Mouse (Mus musculus): Measurements from ENCODE around the gene Cnn2. TPM values are rescaled to one million over a fixed set of nuclear protein-coding genes. Genes with fewer than 3 reads are reported as not detected.
A peak's percentile ranks its signal among the peaks of the same experiment; 100 is the strongest.
"Not testable (repeated sequence)": the region's sequence is repeated elsewhere in the genome, so short reads cannot be mapped to it uniquely, and the experiment has no call there.

The Cnn2 gene
- 100 to 1,000 TPM; 904 to 969 TPM for polyA plus RNA-seq (2017; shearing (Covaris generic))

DNA sequence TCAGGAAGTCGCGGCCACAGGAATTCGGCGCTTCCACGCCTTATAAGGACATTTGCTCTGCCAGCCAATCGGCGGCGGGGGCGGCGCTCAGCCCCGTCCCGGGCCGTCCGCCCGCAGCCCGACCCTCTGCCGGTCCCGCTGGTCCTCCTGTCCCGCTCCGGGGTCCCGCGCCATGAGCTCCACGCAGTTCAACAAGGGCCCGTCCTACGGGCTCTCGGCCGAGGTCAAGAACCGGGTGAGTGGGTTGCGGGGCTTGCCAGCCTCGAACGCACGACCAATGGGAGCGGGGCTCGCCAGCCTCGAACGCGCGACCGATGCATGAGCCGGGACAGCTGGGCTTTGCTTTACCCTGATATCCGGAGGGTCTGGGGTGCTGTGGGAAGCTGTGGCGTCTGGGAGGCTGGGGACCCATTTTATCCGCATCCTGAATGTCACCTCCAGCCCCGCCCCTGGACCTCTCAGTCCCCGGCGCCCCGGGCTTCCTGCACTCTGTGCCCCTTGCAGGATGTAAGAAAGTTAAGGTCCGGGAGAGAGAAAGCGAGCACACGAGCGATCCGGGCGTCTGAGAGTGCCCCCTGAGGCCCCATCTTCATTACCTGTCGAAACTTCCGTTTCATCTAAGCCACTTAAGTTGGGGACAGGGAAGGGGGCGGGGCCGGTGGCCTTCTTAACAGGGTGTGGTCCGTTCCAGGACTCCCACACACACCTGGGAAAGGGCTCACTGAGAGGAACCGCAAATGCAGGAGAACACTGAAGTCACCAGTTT, at the start of gene Cnn2:
Gene Cnn2, plus strand, starts transcription at position 79 of the 766 bp plus-strand sequence.
- ATAC-seq: peak; percentile 7

DNA sequence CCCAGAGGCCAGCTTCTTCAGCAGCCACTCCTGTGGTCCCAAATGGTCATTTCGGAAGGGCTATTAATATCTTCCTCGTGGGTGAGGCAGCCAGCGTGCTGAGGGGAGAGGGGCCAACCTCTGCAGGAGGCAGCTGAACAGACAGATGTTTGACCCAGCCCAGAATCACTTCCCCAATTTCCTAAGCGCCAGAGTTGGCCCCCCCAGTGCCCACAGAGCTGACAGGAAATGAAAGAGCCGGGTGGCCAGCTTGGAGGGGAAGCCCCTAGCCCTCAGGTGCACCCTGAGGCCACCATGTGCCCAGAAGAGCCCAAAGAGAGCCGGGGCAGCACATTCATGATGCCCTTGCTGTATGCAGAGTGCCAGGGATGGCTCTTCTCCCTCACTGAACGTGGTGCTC, 47.6 kb upstream of the Cnn2 start:
- no peak for ATAC-seq

DNA sequence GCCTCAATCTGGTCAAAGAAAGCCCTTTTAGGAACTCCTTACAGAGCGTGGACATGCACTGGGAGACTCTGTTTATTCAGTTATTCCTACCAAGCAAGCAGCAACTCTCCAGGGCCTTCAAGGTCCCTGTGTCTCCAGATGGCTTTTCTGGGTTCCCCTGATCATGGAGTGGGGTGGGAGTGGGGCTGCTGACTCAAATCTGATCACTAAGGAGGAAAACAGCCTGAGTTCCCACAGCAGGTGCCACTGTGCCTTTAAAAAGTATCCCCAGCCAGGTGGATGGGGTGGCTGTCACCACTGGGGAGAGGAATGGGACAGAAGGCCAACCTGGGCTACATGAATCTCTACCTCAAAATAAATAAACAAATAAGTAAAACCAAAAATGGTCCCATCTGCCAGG, 45.4 kb upstream of the Cnn2 start:
- no peak for ATAC-seq

DNA sequence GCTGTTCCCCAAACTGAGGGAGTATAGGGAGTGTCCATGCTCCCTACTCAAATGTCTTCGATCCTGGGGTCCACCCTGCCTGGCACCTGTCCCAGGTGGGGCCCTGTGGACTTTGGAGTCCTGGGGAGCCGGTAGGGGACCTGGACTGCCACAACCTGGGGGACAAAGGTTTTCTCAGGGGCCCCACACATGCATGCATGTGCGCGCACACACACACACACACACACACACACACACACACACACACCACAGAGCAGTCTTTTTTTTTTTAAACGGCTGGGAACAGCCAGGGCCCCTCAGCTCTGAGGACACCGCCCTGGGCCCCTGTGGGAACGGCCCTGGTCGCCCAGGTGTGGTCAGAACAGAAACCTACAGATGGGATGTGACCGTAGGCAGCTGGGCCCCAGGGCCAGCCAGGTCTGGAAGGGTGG, 44.9 kb upstream of the Cnn2 start:
- no peak for ATAC-seq

DNA sequence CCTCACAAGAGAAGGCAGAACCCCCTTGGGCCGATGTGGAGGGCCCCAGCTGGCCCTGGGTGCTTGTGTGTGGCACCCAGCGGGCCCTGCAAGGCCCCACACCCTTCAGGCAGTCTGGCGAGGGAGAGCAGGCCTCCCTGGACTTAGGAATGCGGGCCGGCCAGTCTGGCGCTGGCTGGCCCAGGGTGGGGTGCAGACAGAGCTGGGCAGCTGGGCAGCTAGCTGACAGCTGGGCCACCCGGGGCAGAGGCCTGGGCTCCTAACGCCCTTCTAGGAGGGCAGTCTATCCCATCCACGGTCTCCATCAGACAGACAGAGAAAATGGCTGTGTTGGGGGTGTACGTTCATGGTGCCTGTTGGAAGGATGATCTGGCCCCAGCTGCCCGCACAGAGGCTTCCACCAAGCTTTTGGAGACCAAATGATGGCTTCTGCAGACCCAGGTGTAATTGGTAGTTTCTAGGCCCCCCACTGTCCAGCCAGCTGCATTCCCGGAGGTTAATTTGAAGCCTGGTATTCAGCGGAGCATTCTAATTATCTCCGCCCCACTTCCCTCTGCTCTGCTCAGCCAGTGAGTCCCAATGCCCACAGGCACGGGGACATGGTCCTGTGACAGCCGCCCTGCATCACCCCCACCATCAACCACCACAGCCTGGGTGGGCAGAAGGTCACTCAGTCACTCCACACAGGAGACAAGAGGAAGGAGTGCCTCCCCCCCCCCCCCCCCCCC, 42.7 kb upstream of the Cnn2 start:
- ATAC-seq: no peak

DNA sequence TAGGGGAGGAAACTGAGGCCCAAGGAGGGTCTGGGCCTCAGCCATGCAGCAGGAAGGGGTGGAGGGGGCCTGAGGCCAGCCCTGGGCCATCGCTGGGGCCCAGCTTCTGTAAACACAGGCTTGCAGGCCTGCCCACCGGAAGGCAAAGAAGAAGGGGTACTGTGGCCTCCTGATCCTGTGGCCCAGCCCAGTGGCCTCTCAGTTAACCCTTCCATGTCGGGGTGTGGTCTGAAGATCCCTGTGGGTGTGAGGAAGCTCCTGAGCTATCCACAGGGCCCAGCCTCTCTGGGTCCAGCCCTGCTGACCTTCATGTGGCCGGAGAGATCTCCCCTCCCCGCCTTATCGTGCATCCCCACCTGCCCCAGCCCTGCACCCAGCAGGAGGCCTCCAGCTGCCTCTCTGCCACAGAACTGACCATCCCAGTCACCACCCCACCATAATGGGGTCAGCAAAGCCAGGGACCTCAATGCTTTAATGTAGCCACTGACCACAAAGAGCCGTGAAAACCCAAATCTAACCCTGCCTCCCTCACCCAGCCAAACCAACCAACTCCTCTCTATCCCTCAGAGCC, 41.5 kb upstream of the Cnn2 start:
- ATAC-seq: no peak

DNA sequence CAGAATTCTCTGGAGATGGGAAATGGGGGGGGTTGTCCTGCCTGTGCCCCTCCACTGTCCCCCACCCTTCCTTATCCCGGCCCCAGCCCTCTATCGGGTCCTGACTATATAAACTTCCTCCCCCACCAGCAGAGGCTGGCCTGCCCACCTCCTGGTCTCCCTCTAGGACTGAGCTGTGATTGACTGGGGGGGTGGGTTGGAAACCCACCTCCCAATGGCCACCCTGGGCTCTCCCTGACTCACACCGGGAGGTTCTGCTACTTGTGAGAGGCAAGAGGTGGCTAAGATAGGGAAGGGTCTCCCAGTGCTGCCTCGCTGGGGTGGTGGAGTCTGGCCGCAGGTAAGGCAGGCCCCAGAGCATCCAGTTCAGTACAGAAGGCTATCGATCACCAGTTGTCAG, 40.9 kb upstream of the Cnn2 start:
- no peak for ATAC-seq

DNA sequence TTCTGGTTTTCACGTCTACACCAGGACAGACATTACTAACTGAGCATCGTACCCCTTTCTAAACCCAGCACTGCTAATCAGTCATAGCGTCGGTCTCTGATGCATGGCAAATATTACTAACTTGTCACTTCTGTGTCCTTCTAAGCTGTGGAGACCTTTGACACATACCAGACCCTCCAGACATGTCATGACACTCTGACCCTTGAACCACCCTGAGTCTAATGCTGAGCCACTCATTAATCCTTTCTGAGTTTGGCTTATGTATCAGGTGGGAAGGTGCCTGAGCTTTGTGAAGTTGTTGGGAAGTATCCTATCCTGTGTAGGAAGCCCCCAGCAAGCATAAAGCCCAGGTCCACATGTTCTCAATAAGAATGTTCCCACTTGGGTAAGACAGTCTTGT, 38.5 kb upstream of the Cnn2 start:
- no peak for ATAC-seq

DNA sequence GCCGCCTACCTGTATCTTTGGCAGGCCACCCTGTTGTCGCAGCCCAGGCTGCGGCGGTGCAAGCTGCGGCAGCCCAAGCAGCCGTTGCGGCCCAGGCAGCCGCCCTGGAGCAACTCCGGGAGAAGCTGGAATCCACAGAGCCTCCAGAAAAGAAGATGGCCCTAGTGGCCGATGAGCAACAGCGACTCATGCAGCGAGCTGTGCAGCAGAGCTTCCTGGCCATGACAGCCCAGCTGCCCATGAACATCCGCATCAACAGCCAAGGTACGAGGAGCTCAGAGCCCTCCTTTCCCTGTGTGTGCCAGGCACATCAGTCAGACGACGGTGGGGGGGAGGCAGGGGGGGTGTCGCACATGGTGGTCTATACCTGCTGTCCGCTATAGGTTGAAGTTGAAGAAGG, 37.7 kb upstream of the Cnn2 start:
- ATAC-seq: no peak

DNA sequence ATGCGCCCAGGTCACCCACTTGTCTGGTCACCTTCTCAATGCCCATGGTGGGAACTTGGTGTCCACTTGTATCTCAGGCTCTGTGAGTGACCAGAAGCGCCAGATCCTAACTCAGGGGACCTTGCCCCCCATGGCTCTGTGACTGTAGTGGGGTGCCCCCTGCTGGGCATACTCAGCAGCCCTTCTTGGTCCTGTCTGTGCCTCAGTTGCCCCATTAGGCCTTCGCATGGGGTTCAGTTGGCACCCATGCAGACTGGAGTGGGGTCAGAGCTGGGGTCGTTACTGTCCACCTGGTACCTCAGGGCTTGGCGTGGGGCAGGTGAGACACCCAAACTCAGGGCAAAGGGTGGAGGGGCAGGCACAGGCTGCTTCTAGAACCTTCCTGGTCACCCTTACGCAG, 34.4 kb upstream of the Cnn2 start:
- no peak for ATAC-seq

DNA sequence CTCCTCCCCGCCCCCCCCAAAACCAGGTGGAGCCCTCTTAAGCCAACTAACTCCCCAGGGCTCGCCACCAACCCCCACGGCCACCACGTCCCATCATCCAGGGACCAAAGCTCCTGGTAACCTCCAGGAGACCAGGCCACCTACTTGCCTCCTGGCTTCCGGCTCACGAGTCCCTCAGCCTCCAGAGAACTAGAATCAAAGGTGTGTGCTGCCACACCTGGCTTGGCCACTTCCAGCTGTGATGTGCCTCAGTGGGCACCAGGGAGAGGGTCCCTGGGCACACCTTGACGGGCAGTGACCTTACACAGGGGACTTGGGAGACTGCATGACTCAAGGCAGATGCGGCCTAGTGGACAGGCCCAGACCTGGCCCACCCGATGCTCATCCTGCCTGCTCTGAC, 32.7 kb upstream of the Cnn2 start:
- ATAC-seq: no peak

DNA sequence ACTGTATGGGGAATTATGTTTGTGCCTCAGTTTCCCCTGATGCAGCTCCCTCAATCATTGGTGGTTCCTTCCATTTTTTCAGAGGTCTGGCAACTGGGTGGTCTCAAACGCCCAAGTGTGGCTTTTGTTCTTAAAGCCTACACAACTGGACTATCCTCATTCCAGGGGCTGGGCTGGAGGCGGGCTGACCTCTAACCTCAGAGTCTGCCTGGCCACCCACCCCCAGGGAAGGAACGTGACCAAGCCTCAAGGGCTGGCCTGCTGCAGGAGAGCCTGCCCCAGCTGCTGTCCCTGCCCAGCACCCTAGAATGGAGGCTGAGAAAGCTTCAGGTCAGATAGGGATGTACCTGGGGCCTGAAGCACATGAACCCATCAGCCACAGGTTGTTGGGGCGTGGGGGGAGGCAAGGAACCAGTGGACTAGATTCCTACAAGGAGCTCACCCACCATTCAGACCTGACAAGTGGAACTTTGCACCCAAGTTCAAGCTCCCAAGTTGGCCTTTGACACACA, 31.7 kb upstream of the Cnn2 start:
- ATAC-seq: no peak

DNA sequence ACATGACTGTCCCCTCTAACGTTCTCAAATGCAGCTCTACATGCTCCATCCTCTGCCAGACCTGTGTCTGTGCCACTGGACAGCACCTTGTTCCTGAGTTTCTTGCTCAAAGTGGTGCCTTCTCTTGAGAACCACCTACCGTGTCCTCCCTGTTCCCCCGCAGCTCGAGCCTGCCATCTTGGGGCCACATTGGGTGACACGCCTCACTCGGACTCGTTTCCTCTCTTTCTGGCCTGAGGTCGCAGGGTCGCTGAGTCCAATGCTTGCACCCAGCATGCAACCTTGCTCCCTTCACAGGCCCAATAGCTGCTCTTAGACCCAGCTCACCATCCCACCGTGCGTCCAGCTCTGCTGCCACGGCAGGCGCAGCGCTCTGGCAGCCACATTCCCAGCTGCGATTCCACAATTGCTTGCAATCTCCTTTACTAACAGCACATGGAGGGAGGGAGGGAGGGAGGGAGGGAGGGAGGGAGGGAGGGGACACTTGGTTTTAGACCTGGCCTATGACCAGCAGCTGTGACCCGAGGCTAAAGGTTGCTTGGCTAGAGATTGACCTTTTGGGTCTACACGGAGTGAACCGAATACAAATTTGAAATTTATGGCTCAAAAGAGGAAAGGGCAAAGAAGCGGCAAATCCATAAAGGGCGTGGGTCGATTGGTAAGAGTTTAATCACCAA, 30.1 kb upstream of the Cnn2 start:
- ATAC-seq: peak; percentile 18

DNA sequence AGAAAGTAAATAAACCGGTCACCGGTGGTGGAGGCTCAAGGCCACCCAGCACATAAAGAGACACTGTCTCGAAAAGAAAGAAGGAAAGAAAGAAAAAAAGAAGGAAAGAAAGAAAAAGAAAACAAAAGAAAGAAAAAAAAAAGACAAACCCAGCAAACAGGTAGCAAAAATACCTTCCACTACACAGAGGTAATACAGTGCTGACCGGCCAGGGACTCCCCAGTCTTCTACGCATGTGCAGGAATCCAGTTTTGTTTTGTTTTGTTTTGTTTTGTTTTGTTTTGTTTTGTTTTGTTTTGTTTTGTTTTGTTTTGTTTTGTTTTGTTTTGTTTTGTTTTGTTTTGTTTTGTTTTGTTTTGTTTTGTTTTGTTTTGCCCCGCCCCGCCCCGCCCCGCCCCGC, 29.0 kb upstream of the Cnn2 start:
- ATAC-seq: not testable (repeated sequence)

DNA sequence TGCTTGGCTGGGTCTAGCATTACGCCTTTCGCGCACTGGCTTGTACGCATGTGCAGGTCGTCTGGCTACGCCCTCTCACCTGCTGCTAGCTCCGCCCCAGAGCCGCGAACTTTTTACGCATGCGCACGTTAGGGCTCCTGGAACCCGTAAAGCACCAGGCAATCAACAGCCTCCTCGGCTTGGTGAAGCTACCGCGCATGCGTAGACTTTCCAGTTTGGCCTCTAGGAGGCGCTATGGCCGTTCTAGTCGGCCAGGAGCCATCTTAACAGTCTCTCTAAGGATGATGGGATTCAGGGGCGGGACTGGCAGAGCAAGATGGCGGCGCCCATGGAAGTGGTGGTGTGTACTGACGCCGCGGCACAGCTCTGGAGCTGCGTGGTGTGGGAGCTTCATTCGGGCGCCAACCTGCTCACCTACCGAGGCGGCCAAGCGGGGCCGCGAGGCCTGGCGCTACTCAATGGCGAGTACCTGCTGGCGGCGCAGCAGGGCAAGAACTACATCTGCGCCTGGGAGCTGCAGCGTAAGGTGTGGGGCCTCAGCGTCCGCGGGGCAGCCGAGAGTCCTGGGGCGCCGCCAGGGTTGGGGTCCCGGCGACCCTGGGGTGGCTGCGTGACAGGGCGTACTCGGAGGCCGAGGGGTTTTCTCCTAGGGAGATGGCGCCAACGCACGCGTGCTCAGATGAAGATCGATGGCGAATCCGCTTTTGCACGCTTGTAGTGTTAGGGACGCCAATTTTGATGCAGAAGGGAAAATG, 28.4 kb upstream of the Cnn2 start, which contains the start of gene Wdr18:
Gene Wdr18, plus strand, starts transcription at position 306 of the 755 bp plus-strand sequence.
- ATAC-seq: peak; percentile 94

DNA sequence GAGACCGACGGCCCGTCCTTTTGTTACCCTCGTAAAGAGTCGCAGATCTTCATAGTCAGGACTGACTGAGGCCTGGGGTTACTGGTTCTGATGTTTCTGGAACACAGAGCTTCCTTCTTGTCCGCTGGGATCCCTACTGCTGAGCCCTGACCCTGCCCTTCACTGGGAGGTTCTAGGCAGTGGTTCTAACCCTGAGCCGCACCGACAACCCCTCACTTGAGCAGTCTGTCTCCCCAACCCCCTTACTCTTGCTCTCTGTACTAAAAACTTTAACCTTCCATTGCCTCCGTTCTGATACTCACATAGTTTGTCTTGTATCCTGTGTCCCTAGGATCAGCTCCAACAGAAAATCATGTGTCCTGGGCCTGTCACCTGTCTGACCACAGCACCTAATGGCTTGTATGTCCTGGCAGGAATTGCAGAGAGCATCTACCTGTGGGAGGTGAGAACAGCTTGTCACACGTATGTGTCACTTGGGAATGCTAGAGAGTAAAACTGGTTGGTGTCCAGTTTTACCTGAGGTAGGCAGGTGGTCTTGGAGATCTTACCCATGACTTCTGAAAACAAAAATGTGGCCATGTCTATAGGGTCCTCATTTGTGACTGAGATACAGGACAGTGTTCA, 27.6 kb upstream of the Cnn2 start:
- ATAC-seq: no peak

DNA sequence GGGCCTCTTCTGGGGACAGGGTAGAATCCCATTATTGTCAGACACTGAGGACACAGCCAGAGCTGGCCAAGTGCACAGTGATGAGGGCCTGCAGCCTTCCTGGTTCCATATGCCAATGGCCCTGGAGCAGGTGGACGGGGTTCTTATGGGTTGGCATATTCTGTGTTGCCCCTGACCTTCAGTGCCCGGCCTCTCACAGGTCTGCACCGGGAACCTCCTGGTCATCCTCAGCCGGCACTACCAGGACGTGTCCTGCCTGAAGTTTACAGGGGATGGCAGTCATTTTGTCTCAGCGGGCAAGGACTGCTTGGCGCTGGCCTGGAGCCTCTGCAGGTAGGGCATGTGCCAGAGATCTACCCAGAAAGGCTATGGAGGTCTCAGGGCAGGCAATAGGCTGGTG, 23.7 kb upstream of the Cnn2 start:
- no peak for ATAC-seq

DNA sequence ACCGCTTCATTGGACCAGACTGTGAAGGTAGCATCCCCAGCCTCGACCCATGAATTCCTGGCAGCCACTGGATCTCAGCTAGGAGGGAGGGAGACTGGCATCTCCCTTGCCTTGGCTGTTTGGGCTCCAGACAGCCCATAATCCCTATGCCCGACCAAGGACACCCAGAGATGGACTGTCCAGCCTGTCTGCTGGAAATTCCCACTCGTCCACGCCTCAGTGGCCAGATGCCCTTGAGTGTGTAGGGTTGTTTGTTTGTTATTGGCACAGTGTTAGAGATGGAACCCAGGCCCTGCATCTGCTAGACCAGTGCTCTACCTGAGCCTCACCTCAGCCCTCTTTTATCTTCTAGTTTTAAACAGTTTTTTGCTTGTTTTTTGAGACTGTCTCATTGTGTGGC, 23.1 kb upstream of the Cnn2 start:
- no peak for ATAC-seq

DNA sequence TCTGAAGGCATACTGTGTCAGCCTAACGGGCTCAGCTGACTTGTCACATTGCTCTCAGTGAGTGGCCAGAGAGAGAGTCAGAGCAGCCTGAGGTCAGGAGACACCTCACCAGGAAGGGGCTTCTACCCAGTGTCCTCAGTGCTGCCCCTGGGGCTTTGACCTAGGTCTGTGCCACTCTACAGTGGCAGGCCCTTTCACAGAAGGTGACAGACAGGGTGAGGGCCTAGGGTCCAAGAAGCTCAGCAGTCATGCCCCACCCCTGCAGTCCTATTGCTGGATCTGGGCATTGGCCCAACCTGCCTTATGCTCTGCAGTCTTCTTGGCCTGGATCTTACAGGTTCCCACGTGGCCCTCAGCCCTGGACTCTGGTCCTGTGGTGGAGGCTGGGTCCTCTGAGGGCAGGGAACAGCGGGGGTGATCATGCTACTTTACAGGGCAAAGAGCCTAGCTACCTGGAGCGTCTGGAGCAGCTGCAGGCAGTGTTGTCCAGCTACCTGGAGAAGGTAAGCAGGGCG, 21.4 kb upstream of the Cnn2 start:
- no peak for ATAC-seq

DNA sequence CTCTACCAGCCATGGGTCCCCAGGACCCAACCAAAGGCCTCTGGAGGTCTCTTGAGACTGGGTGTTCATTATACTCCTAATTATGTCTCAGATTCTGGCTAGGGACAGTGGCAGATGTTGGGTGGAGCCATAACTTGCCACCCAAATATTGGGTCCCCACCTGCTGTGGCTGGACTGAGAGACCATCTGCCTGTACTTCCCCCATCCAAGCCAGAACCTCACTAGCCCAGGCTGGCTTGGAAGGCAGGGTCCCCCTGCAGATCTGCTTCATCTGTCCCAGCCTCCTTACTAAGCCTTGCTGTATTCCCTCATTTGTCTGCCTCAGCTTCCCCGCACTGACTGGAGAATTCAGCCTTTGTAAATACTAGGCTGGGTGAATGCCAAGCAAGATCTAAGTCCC, 20.2 kb upstream of the Cnn2 start:
- no peak for ATAC-seq

DNA sequence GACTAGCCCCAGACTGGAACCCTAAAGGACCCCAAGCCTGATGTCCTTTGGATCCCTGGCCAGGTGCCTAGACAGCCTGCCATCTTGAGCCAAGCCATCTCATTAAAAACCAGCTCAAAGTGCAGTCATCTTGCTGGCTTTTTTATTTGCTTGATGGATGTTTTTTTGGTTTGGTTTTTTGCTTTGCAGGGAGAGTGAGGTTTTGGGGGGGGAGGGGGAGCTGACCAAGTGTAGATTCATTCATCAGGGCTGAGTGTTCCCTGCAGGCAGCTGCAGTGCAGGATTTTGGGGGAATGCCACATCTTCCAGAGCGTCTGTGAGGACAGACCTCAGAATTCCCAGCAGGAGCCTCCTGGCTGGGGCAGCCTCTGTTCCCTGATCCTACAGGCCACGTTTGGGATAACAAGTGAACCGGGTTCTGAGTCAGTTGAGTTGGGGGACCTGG, 19.2 kb upstream of the Cnn2 start:
- ATAC-seq: no peak

All from CD4-positive, CD25-positive, alpha-beta regulatory T cell, adult 4 months (primary cell).